Mouse (Mus musculus) telencephalon, adult 2 months (tissue): ENCODE measurements at regions not wholly inside any gene's neighbourhood (a gene's known extent, or its start where the extent isn't known, plus 50 kb on each side); places are given as distances from the start of the nearest gene placed in this dataset.

Experiments
- DNase-seq: peaks from one replicate; pipeline ENCODE4 v3.0.0-alpha.2; 2011; ENCODE audit warnings: low read depth, low spot score

DNA sequence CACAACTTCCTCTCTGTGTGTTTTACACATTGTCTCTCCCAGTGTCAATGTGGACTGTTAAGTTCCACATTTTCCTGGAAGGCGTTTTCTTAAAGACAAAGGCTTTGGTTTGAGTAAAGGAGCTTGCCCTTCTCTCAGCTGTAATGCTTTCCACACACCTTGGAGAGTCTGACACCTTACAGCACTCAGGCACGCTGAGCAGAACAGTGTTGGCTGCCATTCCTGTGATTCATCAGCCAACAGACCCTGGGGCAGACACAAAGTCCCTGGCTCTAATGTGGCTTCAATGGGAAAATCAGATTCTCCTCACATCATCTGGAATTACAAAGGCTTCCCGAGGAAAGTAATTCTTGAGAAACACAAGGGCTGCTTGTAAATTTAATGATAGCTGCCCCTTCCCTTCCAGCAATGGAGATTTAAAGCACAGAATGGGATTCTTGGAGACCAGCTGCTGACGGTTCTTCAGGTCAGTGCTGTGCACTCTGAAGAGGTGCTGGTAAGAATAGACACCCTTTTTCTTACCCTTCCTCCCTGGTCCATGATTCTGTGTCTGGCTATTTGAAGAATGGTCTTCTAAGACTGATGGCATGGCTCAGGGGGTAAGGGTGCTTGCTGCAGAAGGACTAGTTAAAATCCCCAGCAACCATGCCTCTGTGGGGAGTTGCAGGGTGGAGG lies 468.4 kb upstream of the Nr2f2 start:
- no peak for DNase-seq

DNA sequence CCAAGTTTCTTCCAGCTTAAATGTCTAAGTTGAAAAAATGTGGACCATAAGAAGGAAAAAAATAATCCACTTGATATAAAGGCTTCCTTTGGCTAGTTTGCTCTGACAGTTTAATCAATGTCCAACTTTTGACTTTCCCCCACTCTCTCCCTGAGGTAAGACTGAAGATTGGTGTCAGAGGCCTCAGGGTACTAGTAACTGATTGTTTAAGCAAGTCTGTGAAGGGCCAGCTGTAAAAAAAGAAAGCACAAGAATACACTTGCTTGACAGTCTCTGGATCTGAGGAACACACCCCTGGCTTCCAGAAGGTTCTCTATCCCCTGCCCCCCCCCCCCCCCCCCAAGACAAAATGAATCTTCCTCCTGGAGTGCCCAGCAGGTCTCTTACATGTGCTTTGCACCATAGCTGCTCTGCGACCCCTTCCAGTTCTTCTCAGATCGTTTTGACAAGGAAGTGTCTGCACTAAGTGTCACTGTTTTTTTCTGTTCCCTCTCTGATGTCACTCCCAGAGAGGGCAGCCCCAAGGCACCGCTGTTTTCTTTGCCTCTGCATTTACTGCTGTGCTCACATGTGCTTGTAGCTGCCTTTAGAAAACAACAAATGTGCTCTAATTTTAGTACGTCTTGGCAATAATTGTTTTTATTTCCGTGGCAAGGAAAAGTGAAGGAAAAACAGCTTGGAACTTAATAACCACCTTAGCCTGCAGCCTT lies 462.1 kb upstream of the Nr2f2 start:
- DNase-seq, result no peak

DNA sequence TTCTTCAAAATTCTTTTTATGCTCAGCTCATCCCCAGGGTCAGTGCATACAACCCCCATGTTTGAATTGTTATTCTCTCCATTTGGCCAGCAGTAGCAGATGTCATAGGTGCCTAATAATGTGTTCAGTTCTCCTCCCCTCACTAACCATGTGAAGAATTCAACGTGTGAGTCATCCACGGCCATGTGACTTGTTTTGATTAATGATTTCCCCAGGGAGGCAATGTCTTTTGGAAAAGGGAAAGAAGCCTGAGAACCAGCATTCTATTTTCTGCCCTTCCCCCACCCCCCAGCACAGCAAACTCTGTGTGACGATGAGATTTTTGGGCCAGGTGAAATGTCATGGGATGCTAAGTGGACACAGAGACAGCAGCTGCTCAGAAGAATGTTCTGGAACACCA lies 459.5 kb upstream of the Nr2f2 start:
- no peak for DNase-seq

DNA sequence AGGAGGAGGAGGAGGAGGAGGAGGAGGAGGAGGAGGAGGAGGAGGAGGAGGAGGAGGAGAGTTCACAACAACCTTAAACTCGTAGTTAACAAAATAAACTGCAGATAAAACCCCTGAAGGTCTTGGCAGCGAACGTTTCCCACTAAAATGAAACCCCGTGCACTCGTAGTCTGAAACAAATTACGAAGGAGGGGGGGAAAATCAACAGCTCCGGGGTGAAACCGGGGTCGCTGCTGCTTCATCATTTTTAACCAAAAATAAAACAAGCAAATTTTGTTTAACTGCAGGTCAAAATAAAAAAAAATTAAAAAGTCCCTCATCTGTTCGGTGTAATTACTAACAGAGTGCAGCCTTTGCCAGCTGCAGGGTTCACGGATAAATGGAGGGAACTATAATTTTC lies 456.5 kb upstream of the Nr2f2 start:
- no peak for DNase-seq

DNA sequence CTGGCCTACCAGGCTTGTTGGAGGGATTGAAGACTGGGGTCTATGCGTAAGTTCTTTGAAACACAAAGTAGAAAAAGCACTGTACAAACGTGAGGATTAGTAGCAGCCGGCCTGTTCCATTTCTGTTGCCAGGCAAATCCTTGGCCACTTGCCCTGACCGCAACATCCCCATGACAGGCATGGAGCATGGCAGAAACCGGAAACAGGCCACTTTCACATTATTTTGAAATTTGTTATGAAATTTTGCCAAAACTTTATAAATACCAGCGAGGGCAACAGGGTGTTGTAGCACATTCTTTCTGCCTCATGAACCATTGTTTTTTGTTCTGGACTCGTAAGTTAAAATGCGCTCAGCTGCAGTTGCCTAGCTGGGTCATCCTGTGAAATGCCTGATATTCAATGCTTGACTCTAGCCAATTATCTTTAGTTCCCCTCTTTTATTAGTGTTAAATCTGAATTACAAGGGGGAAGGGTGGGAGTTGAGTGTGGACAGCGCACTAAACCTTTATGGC lies 455.8 kb upstream of the Nr2f2 start:
- DNase-seq, result no peak

DNA sequence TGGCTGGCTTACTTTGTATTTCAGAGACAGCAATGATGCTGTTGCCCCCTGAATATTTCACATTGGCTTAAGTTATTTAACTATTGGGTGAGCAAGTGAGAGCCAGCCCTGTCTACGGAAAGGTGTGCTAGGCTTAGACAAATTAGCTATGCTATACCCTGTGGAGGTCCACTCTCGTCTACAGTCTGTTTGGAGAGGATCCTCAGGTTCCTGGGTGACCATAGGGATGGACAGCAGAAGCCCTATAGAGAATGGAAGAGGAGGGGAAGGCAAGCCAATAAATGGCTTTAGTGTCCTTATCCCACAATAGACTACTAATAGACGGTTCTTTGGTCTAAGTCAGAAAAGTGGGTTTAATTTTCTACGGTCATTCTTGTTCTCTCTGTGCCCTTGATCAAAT lies 455.3 kb upstream of the Nr2f2 start:
- DNase-seq, result no peak

DNA sequence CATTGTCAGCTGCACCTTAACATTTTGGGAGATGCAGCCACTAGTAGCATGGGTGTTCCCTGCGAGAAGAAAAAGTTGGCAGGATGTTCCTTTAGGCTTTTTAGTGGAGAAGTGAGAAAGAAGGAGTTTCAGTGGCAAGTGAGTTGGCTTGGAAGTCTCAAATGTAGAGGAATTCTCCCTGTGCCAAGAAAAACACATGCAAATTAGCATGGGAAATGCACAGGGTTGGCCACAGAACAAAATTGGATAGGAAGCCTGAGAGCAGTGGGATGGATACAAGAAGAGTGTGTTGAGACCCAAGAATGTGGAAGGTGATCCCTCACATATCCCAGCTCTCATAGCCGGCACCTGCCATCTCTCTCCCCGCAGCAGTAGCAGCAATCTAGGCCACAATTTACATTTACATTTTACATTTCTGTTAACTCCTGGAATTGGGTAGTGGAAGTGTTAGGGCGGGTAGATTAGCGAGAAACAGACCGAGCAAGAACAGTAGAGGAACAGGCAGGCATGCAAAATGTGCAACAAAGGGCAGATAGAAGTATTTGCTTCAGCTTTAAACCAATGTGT lies 450.9 kb upstream of the Nr2f2 start:
- peak; percentile 48 for DNase-seq

DNA sequence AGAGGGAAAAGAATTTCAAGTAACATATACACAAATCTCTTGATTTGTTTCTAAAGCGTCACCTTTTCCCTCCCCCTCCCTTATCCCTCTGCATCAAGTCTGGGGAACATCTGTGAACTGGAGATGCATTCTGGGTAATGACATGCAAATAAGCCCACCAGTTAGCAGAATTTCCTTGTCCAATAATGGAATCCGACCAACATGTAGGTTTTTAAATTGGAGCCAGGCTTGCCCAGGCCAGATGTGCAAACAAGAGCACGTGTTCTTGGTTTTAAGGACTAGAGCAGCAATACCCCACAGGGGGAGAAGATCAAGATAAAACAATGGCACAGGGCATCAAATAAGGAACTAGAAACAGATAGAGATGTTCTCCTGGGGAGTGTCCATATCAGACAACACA lies 447.9 kb upstream of the Nr2f2 start:
- no peak for DNase-seq

DNA sequence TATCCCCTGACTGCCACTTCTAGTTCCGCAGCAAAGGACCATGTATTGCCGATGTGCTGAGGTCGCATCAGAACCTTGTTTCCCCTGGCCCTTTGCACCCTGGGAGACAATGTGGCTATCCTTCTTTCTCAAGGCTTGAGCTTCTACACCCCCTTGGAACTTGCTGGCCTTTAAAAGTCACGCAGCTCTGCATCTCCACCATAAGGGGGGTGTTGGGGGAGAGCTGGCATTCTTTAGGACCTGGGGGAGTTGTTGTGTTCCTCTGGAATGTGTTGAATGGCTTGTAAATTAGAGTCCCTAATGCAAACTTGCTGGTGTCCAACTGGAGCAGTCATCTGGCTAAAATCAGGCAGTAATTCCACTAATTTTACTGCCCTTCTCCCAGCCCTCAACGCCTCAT lies 446.6 kb upstream of the Nr2f2 start:
- DNase-seq, result no peak

DNA sequence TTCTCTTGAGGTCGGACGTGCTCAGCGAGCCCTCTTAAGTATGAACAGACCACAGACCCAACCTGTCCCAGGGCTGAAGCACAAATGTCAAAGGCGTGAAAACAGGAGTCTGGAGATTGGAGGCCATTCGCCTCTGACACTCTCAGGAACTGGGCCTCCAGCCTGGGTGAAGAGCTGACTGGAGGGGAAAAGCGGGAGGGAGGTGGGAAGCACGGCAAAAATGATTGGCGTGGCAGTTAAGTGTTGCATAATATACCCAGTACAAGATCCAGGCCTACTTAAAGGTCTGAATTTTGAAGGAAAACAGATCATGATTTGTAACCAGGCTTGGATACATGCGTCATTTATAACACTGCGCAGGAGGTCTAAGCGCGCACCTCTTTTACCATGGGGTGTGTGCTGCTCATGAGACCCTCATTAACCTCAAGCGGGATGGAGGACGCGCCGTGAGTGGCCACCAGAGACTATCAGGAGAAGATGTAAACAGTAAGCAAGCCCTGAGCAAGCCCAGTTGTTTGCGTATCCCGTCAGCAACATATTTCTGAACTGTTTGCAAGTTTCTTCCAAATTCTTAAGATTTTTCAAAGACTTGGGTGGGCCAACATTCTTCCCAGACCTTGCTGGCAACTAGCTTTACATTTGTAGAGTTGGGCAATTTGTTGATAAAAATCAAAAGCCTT lies 444.0 kb upstream of the Nr2f2 start:
- DNase-seq, result no peak

DNA sequence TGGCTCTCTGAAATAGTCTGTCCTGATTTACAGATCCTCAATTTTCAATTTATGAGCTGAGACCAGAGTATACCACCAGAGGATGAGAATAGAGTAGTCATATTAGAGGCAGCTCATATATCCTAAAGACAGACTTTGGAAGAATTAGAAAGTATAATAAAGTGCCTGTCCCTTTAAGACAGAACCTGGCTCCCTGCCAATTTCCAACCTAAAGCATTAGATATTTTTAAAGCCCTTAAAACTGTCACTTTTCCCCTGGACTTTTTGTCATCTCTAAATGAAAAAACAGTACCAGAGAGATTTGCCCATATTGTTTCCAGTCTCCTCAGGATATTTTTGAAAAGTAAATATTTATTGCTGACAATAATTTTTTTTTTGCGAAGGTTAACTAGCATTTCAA lies 437.7 kb upstream of the Nr2f2 start:
- no peak for DNase-seq

DNA sequence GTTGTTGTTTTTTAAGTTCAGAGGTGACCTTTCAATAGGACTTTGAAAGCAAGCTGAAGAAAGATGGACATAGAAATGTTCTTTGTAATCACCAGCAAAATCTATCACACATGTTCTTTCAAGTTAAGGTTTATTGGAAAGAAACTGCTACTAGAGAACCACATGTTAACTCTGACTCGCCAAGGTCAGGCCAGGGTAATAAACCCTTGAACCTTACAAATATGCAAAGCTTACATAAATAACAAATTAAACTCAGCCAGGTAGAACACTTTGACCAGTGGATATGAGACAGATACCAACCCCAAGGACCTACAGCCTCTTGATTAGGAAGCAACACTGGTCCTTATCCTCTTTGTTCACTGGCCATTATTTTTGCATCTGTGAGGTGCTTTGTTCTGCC lies 433.4 kb upstream of the Nr2f2 start:
- DNase-seq, result no peak

DNA sequence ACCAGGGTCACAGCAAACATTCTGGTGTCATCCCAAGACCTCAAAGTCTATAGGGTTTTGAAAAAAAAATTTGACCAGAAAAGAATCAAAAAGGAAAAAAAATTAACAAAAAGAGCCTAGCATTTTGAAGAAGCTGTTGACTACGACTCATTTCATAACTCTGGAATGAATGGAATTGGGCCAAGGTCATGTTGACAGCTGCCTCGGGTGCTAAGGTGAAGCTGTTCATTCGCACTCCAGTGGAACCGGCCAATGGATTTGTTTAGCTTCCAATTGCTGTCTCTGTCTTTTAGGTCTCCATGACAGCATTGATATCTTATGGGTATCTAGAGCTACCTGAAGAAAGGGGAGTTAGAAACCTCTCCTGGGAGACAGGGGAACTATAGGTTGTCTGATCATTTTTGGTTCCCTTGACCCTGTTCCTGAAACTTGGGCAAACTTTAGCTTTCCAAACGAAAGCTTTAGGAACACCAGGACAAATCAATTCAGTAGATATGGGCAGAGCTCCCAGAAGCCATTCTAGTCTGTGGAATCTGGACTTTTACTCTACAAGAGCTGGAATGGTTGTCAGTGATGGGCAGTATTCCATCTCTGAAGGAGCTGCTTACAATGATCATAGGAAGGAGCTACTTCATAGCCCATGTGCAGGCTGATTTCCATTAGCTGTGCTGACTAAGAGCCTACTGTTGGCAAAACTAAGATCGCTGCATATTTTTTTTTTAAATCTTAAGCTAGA lies 432.7 kb upstream of the Nr2f2 start:
- no peak for DNase-seq

DNA sequence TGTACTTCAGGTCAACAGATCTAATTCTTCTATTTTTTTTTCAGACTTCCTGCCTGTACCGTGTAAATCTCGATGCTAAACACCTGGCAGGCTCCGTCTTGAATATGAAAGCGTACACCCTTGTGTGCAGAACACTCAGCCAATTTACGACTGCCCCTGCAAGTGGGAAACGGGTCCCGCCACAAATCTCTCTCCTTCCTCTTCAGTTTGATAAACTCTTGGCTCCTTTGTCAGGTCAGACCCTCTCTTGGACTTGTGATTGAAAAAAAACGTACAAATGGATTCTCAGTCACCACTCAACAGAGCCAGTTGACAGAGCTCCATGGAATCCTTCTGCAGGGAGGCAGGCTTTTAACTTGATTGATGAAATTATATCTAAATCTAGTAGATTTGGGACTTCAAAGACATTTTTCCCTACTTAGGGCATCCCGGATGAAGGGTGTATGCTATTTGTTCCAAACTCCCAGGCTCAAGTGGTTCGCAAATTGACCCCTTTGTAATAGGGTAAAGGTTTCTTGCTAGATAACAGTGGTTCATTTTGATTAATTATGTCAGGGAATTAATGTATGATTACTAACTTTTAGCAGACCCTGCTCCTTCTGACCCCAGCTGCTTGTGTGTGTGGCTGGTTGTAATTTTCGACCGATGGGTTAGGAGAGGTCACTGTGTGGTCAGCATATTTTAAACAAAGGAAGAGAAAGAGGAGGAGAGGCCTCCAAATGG lies 429.7 kb upstream of the Nr2f2 start:
- no peak for DNase-seq

DNA sequence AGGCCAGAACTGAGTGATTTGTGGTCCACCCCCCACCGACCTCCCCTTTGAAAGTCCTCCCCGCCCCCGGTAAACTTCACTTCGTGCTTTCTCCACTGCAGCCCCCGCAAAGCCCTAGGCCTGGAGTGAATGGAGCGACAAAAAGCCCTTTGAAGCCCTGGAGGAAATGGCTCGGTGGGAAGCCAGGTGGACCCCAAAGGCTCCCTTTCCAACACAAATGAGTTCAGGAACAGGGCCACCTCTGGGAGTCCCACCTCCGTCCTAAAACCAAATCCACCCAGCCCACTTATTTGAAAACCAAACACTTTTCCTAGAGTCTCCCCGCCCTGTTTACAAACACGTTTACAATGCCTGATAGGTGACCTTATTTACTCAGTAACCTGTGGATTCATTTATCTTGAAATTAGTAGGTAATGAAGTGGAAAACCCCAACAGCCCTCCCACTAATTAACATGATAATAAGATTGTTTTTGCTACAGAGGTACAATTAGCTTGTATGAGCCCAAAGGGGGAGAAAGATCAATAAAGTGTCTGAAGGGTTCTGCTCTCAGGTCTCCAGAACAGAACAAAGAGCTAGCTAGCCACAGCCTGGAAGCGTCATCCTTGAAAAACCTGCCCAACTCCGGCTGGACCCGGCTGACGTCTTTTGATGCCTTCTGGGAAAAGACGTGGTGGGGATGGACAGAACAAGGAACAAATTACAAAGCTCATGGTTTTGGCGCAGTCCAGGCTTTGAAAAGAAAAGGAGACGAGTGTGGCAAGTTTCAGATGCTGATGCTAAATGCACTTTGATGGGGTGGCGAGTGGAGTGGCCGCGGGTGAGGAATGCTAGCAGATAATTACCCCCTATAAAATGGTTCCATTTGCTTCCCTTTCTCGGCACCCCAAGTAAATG lies 422.6 kb upstream of the Nr2f2 start:
- DNase-seq, result no peak

DNA sequence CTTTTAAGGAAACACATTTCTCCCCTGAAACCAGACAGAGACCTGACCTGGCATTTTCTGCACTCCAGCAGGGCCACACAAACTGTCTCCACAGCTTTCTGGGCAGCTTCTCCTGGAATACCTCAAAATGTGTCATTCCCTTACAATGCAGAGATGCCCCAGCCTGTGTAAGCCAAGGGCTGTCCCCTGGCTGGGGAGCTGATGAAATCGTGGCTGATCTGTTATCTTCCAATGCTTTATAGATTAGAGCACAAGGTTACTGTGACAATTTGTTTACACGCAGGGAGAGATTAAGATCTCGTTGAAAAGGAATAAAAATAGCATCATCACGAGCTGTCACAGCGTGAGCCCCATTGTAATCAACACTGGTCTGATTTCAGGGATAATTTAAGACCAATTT lies 421.4 kb upstream of the Nr2f2 start:
- no peak for DNase-seq

DNA sequence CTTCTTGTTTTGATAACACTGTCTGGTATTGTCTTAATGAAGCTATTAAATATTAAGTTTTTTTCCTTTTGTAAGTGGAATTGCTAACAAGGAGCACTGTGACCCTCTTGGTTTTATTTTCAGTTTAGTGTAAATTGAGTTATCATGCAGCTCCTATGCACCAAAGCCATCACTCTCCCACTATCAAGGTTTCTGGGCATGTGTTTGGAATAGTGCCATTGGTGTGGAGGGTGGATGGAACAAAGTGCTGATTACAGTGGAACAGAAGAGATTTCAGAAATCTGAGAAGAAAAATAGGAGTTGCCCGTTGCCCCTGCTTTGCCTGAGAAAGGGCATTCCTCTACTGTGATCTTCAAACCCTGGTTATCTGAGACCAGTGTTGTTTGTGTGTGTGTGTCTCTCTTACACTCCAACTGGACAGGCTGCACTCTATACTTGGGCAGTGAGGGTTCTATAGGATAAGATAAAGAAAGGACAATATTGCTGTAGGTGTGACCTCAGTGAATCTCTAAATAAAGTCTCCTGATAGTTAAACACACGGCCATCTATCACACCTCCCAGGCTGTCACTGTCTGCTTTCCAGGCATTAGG lies 414.3 kb upstream of the Nr2f2 start:
- no peak for DNase-seq

DNA sequence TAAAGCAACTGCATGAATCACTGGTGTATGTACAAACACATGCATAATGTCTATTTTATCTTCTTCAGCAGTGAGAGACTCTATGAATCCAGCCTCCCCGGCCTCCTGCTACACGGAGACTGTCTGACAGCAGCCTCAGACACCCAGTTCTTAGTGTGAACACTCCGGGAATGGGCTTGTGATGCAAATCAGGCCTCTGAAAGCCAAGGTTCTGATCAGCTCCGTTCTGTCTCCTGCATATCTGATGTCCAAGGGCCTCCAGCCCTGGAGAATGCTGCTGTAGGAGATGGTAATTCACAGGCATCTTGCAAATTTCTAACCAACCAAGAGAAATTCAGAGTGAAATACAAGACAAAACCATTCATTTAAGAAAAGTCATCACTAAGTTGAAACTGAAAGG lies 411.2 kb upstream of the Nr2f2 start:
- no peak for DNase-seq

DNA sequence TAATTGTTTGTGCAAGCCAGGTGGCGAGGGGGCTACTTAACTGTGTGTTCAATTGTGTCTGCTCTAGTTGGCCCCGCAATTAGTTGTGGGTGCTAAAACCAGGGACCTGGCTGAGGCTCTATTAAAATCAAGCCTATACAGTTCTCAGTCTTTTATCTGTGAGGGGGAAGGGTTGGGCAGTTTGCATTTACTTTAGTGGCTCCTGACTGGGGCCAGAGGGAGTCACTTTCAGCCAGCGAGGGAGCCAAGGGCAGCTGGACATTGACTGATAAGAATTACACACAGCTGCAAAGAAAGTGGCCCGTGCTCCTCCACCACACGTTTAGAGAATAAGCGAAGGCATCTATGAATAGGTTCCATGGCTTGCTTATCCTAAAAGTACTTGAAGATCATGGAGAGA lies 403.1 kb upstream of the Nr2f2 start:
- DNase-seq, result no peak

DNA sequence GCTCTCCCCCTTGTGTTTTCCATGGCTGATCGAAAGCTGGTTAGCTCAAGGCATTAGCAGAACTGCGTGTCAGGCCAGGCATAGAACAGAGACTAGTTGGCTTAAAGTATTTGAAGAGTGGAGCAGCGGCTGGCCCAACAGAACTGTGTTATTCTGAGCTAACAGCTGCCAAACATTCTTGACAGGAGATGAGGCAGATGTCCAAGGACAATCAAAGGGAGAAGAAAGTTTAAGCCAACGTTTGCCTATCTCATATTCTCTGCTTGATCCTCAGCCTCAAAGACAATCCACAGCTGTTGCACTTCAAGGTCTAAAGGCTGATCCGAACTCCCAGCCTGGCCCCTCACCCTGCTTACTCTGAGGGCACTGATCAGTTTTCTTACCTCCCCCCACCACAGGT lies 401.2 kb upstream of the Nr2f2 start:
- DNase-seq, result no peak
